Mouse (Mus musculus) kidney, adult 2 months (tissue): ENCODE data around the gene Zfp618.

Experiments used
- CTCF ChIP-seq: fragments of 200-500 bp; conservative IDR thresholded peaks from 2 replicates; pipeline ENCODE4 v1.5.1; 2011; ENCODE audit warnings: low read depth, mild to moderate bottlenecking, control low read depth, low read length, moderate library complexity, mixed read lengths; ENCODE audit not compliant: insufficient read depth, insufficient read length
- POLR2A ChIP-seq: fragments of 200-500 bp; IDR thresholded peaks from one replicate; pipeline ENCODE4 v1.6.1; 2011; ENCODE audit warnings: low read depth, low read length, control low read depth

DNA sequence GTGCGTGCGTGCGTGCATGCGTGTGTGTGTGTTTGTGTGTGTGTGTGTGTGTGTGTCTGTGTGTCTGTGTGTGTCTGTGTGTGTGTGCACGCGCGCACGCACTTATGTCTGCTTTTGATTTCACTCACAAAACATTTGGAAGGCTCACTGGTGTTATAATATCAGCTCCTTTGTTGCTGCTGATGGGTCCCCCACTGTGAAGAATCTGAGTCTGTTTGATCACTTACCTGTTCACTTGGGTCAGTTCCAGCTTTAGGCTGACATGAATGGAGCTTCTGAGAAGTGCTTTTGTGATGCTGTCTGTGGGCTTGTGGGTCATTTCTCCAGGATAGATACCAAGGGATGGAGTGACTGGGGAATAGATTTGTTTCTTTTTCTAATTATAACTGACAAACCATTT is 140.3 kb downstream of the Zfp618 start:
- no peak for TF ChIP-seq CTCF
- no peak for TF ChIP-seq POLR2A
